Mouse (Mus musculus) erythroblast, embryonic 14.5 days (primary cell): Measurements from ENCODE around the gene Mrgprf. TPM values are rescaled to one million over a fixed set of nuclear protein-coding genes. Genes with fewer than 3 reads are reported as not detected.

ENCODE experiments used
- H3K27me3 ChIP-seq: 2 replicates; pipeline ENCODE4 v1.6.1; 2012; ENCODE audit warnings: inconsistent platforms; ENCODE audit not compliant: control insufficient read depth
- H3K36me3 ChIP-seq: 2 replicates; pipeline ENCODE4 v1.6.1; 2012; ENCODE audit warnings: mild to moderate bottlenecking, inconsistent platforms; ENCODE audit not compliant: control insufficient read depth
- H3K4me1 ChIP-seq: 2 replicates; pipeline ENCODE4 v1.6.1; 2012; ENCODE audit warnings: inconsistent platforms; ENCODE audit not compliant: control insufficient read depth
- H3K4me3 ChIP-seq: replicated peaks from 2 replicates; pipeline ENCODE3; 2012; ENCODE audit warnings: moderate library complexity, mild to moderate bottlenecking, inconsistent platforms
- H3K9me3 ChIP-seq: 2 replicates; pipeline ENCODE4 v1.6.1; 2012; ENCODE audit warnings: low read length, inconsistent platforms, mixed read lengths; ENCODE audit not compliant: control insufficient read depth
- GATA1 ChIP-seq: IDR thresholded peaks from 2 replicates; pipeline ENCODE4 v1.6.1; 2012; ENCODE audit warnings: low read length, inconsistent platforms, mixed read lengths
- TAL1 ChIP-seq: IDR thresholded peaks from 3 replicates; pipeline ENCODE4 v1.6.1; 2012; ENCODE audit warnings: low read length, inconsistent platforms, mixed read lengths
- polyA plus RNA-seq: library from polyadenylated mRNA; stranded (reverse); fragments of >175 nt; gene quantifications from 2 replicates; pipeline ENCODE4 v1.2.3, GENCODE M21; 2012

The Mrgprf gene
- polyA plus RNA-seq, 1 experiment: not detected

DNA sequence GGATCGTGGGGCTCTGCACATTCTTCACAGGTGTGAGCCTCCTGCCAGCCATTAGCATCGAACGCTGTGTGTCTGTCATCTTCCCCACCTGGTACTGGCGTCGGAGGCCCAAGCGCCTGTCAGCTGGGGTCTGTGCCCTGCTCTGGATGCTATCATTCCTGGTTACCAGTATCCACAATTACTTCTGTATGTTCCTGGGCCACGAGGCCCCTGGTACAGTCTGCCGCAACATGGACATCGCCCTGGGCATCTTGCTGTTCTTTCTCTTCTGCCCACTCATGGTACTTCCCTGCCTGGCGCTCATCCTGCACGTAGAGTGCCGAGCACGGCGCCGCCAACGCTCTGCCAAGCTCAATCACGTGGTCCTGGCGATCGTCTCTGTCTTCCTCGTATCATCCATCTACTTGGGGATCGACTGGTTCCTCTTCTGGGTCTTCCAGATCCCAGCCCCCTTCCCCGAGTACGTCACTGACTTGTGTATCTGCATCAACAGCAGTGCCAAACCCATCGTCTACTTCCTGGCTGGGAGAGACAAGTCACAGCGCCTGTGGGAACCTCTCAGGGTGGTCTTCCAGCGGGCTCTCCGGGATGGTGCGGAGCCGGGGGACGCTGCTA, 7.5 kb downstream of the Mrgprf start:
- no peaks in the 10 kb centered on the region for H3K27me3 ChIP-seq
- no peaks in the 10 kb centered on the region for H3K36me3 ChIP-seq
- H3K9me3 ChIP-seq: no peaks in the 10 kb centered on the region; the same call in 1 of the 2 replicates
- H3K4me1 ChIP-seq: no peaks in the 10 kb centered on the region
- no peak overlapping the region for H3K4me3 ChIP-seq
- TF ChIP-seq GATA1 (no peak), TAL1 (no peak)

DNA sequence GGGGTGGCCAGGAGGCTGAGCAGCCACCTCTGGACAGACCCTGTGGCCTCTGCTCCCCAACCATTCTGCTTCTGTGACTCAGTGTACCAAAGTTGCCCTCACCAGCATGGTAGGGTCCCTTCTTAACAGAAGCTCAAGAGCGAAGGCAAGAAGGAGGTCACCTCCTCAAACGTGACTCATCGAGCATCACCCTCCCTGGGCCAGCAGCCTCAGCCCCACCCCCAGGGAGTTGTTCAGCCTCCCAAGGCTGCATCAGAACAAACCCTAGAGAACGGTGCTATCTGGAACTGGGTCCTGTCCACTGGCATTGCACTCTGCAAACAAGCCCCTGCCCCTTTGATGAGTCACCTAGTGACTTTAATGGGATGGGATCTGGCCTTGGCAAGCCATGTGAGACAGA, 8.2 kb downstream of the Mrgprf start:
- Histone ChIP-seq H3K4me1 (no peaks in the 10 kb centered on the region), H3K27me3 (no peaks in the 10 kb centered on the region), H3K36me3 (no peaks in the 10 kb centered on the region), H3K4me3 (no peak overlapping the region), H3K9me3 (no peaks in the 10 kb centered on the region; the same call in 1 of the 2 replicates)
- TF ChIP-seq GATA1 (no peak), TAL1 (no peak)

DNA sequence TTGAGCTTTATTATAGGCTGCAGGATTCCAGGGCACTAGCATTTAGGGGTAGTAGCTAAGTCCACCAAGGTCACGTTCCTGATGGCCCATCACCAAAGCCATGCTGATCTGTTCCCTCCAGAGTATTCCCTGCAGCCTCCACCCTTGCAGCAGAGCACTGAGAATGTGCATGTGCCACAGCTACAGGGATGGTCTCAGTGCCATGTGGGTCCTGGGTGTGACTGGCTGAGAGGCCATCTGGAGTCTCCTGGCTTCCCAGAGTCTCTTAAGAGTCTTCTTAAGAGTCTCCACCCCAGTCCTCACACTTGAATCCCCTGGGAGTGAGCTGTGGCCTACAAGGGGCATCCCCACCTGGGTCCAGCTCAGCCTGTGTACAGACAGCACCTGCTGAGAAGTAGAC, 9.2 kb downstream of the Mrgprf start:
- no peak for TF ChIP-seq TAL1
- no peak for TF ChIP-seq GATA1
- no peak overlapping the region for H3K4me3 ChIP-seq
- no peaks in the 10 kb centered on the region for H3K36me3 ChIP-seq
- H3K4me1 ChIP-seq: no peaks in the 10 kb centered on the region
- no peaks in the 10 kb centered on the region; the same call in 1 of the 2 replicates for H3K9me3 ChIP-seq
- H3K27me3 ChIP-seq: no peaks in the 10 kb centered on the region

- Histone ChIP-seq H3K27me3 (no peaks in the 10 kb centered on the region), H3K4me3 (no peak overlapping the region), H3K4me1 (no peaks in the 10 kb centered on the region), H3K36me3 (no peaks in the 10 kb centered on the region), H3K9me3 (no peaks in the 10 kb centered on the region; the same call in 1 of the 2 replicates)
- TF ChIP-seq GATA1: no peak
- no peak for TF ChIP-seq TAL1
Measured at GRCm38 (mm10) chr7:145310526-145310925, 9.9 kb downstream of the Mrgprf start.

GRCm38 (mm10) chr7:145312137-145312536, 11.5 kb downstream of the Mrgprf start:
- H3K9me3 ChIP-seq: no peaks in the 10 kb centered on the region; the same call in 1 of the 2 replicates
- H3K36me3 ChIP-seq: no peaks in the 10 kb centered on the region
- no peaks in the 10 kb centered on the region for H3K4me1 ChIP-seq
- TF ChIP-seq TAL1 (no peak), GATA1 (no peak)
- H3K4me3 ChIP-seq: no peak overlapping the region
- H3K27me3 ChIP-seq: no peaks in the 10 kb centered on the region

DNA sequence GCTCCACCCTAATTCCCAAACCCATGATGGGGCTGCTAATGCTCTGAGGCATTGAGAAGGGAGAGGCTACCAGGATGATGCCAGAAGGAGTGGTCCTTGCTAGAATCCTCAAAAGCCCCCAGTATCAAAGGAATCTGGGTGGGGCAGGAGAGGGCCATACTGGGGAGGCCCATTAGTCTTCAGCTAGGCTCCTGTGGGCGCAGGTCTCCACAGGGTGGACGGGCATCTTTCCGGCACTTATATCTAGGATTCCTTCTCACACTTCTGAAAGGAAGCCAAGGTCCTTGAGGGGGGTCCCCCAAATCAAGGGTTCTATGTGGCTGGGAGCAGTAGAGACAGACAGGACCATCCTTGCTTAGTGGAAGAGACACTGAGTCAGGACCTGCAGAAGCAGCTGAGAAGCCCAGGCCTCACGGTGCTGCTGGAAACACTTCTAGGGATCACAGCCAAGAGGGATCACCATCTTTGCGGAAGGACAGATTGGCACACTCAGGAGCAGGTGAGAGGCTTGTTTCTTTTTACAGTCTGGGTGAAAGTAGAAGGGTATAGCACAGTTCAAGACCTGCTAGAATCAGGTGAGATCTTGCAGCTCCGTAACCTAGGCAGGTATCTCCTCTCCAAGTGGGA, 14.3 kb downstream of the Mrgprf start, which contains the start of gene Mrgprd:
Gene Mrgprd (plus strand): TSS at position 51 of the 627 bp plus-strand sequence.
- H3K9me3 ChIP-seq: no peaks in the 10 kb centered on the region
- TF ChIP-seq GATA1 (no peak), TAL1 (no peak)

GRCm38 (mm10) chr7:145317522-145317921, 16.9 kb downstream of the Mrgprf start:
- Histone ChIP-seq H3K36me3 (no peaks in the 10 kb centered on the region), H3K4me1 (no peaks in the 10 kb centered on the region), H3K9me3 (no peaks in the 10 kb centered on the region), H3K27me3 (no peaks in the 10 kb centered on the region), H3K4me3 (no peak overlapping the region)
- TF ChIP-seq TAL1: no peak
- TF ChIP-seq GATA1: no peak

More for the DNA sequence above, 14.3 kb downstream of the Mrgprf start, which contains the start of gene Mrgprd:
- H3K4me3 ChIP-seq: no peak within 1 kb of the TSS
- H3K36me3 ChIP-seq: no peaks in the 10 kb centered on the region
- no peaks in the 10 kb centered on the region for H3K27me3 ChIP-seq
- no peaks in the 10 kb centered on the region for H3K4me1 ChIP-seq

DNA sequence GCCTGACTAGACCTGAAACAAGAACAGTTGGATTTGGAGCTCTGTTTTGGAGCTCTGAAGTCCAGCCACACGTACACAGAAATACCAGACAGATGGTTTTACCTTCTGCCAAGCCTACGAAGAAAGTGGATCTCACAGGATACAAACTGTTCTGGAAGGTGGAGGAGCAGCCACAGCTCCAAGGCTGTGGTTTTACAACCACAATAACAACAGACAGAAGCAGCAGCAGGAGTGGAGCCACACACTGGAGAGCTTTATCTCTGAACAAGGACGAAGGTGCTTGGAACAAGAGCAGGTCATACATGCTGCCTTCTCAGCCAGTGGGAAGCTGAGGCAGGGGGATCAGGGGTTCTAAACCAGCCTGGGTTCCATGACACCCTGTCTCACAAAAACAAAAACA, 18.9 kb downstream of the Mrgprf start:
- Histone ChIP-seq H3K4me3 (no peak overlapping the region), H3K4me1 (no peaks in the 10 kb centered on the region), H3K27me3 (no peaks in the 10 kb centered on the region), H3K9me3 (no peaks in the 10 kb centered on the region), H3K36me3 (no peaks in the 10 kb centered on the region)
- no peak for TF ChIP-seq GATA1
- TF ChIP-seq TAL1: no peak

- Histone ChIP-seq H3K27me3 (no peaks in the 10 kb centered on the region), H3K9me3 (no peaks in the 10 kb centered on the region)
Measured at GRCm38 (mm10) chr7:145323607-145324006, 23.0 kb downstream of the Mrgprf start.

More at GRCm38 (mm10) chr7:145323607-145324006, 23.0 kb downstream of the Mrgprf start:
- TF ChIP-seq TAL1 (no peak), GATA1 (no peak)
- Histone ChIP-seq H3K36me3 (no peaks in the 10 kb centered on the region), H3K4me3 (no peak overlapping the region), H3K4me1 (peaks cover 5% of the 10 kb centered on the region)
